Mouse (Mus musculus) stomach, postnatal 0 days (tissue): ENCODE measurements at regions not wholly inside any gene's neighbourhood (a gene's known extent, or its start where the extent isn't known, plus 50 kb on each side); places are given as distances from the start of the nearest gene placed in this dataset.
A peak's percentile ranks its signal among the peaks of the same experiment; 100 is the strongest.

Source experiments
- ATAC-seq: fragments of 200-750 bp; cut with Nextera tagmentation; 2 replicates; pipeline ENCODE4 v1.8.0; 2017; ENCODE audit not compliant: low FRiP score, low TSS enrichment
- DNase-seq: peaks from one replicate; pipeline ENCODE4 v3.0.0-alpha.2; 2016; ENCODE audit warnings: low spot score
- H3K27ac ChIP-seq: fragments of 300-500 bp; sonication (generic); replicated peaks from 2 replicates; pipeline ENCODE4 v1.5.1; 2014; ENCODE audit warnings: mild to moderate bottlenecking, control low read depth
- H3K27me3 ChIP-seq: fragments of 300-500 bp; sonication (generic); 2 replicates; pipeline ENCODE4 v1.6.1; 2014; ENCODE audit warnings: low read length; ENCODE audit not compliant: control insufficient read depth, insufficient read depth
- H3K36me3 ChIP-seq: fragments of 300-500 bp; sonication (generic); 2 replicates; pipeline ENCODE4 v1.6.1; 2014; ENCODE audit warnings: low read length, mixed read lengths; ENCODE audit not compliant: control insufficient read depth, insufficient read depth
- H3K4me1 ChIP-seq: fragments of 300-500 bp; sonication (generic); replicated peaks from 2 replicates; pipeline ENCODE4 v1.6.1; 2014; ENCODE audit warnings: antibody characterized with exemption; ENCODE audit not compliant: control insufficient read depth, insufficient read depth
- H3K4me2 ChIP-seq: fragments of 300-500 bp; sonication (generic); replicated peaks from 2 replicates; pipeline ENCODE4 v1.6.1; 2014; ENCODE audit warnings: low read depth, mild to moderate bottlenecking, control low read depth, moderate library complexity
- H3K4me3 ChIP-seq: fragments of 300-500 bp; sonication (generic); 2 replicates; pipeline ENCODE4 v1.5.1; 2014; ENCODE audit warnings: low read depth, low read length, control low read depth
- H3K9ac ChIP-seq: fragments of 300-500 bp; sonication (generic); 2 replicates; pipeline ENCODE4 v1.6.1; 2014; ENCODE audit warnings: mild to moderate bottlenecking, low read length, control low read depth, mixed read lengths
- H3K9me3 ChIP-seq: fragments of 300-500 bp; sonication (generic); 2 replicates; pipeline ENCODE4 v1.6.1; 2016; ENCODE audit warnings: low read length; ENCODE audit not compliant: control insufficient read depth
- CTCF ChIP-seq: IDR thresholded peaks from 2 replicates; pipeline ENCODE4 v1.5.1; 2016; ENCODE audit warnings: antibody characterized with exemption, low read depth, mild to moderate bottlenecking, moderate library complexity
- EP300 ChIP-seq: optimal IDR thresholded peaks from 2 replicates; pipeline ENCODE3; 2016; ENCODE audit warnings: antibody characterized with exemption
- WGBS: fragments of 180-500 bp; shearing (Covaris S2); extraction: QIAGEN DNeasy Blood & Tissue Kit; methylation state at CpG from one replicate; pipeline ENCODE4 v1.1.7; 2014; 5-methylcytosine and 5-hydroxymethylcytosine counted together

GRCm38 (mm10) chr12:12840661-12841384, 100.9 kb downstream of the Mycn start:
- Histone ChIP-seq H3K9me3 (no peaks in the 10 kb centered on the region), H3K36me3 (no peaks in the 10 kb centered on the region), H3K4me2 (peak overlapping the region; percentile 45; the same call in 1 of the 2 replicates), H3K27me3 (no peaks in the 10 kb centered on the region), H3K4me3 (peak overlapping the region; percentile 18; the same call in 1 of the 2 replicates), H3K9ac (no peak overlapping the region), H3K4me1 (no peaks in the 10 kb centered on the region), H3K27ac (no peak overlapping the region)
- 28% methylated on average over 17 of the region's 17 CpGs for WGBS
- TF ChIP-seq CTCF, result no peak
- TF ChIP-seq EP300, result no peak
- ATAC-seq (no peak), DNase-seq (peak; percentile 33)

DNA sequence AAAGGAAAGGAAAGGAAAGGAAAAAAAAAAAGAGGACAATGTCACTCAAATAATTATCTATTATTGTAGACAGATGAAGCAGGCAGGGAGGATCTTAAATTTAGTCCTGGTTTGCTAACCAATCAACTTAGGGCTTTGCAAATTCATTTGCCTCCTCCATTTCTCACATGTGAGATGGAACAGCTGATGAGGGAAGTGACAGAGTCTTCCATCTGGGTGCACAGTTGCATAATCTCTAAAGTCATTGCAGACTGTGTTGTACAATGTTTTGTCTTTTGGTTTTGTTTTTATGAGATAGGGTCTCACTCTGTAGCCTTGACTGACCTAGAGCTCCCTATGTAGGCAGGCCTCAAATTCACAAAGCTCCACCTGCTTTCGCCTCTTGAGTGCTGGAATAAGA, 103.9 kb downstream of the Mycn start:
- WGBS, result 100% methylated on average over 1 of the region's 1 CpGs
- H3K9me3 ChIP-seq, result no peaks in the 10 kb centered on the region
- H3K27me3 ChIP-seq, result no peaks in the 10 kb centered on the region
- no peak for TF ChIP-seq EP300
- no peak for TF ChIP-seq CTCF
- H3K4me2 ChIP-seq, result no peak overlapping the region
- no peaks in the 10 kb centered on the region for H3K4me1 ChIP-seq
- no peak overlapping the region for H3K9ac ChIP-seq
- H3K36me3 ChIP-seq, result no peaks in the 10 kb centered on the region
- no peak for DNase-seq
- H3K4me3 ChIP-seq, result no peak overlapping the region
- H3K27ac ChIP-seq, result no peak overlapping the region
- no peak for ATAC-seq

DNA sequence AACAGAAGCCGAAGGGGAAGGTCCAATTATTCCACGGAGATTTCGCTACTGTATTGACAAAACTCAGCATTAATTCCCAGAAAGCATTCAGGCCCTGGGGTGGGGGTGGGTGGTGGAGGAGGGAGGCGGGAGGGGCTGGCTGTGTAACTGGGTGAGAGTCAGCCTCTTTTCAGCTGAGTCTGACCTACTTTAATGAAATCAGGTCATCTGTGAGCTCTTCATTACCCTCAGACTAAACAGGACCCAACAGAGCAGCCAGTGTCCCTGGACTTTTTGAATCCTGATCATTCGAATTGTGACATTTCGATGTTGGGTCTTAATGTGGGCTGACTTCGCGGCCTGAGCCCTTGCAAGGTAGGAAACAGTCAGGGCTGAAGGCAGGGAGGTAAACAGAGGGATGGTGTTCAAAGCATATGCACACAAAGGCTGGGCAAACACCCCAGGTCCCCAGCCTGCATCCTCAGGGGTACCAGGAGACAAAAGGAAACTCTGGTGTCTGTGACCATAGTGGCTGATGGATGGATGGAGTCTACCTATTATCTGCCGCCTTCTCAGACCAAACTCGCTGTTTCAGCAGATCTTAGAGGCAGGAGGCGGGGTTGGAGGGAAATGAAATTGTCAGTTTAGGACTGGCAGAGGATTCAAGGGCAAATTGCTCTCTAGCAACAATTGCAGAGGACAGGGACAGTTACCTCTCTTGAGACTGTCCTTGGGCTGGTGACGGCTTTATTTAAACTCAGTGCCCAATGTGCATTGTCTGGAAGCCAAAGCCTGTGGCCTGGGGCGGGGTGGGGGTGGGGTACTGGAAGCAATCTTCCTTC, 113.7 kb downstream of the Mycn start:
- H3K4me3 ChIP-seq, result no peak overlapping the region
- no peaks in the 10 kb centered on the region for H3K36me3 ChIP-seq
- no peak overlapping the region; the same call in 1 of the 2 replicates for H3K4me2 ChIP-seq
- no peak overlapping the region for H3K9ac ChIP-seq
- no peaks in the 10 kb centered on the region for H3K4me1 ChIP-seq
- H3K27me3 ChIP-seq, result no peaks in the 10 kb centered on the region
- no peak for ATAC-seq
- DNase-seq, result no peak
- no peak overlapping the region for H3K27ac ChIP-seq
- H3K9me3 ChIP-seq, result no peaks in the 10 kb centered on the region
- 54% methylated on average over 13 of the region's 13 CpGs for whole genome bisulfite sequencing
- TF ChIP-seq CTCF, result no peak
- no peak for TF ChIP-seq EP300

DNA sequence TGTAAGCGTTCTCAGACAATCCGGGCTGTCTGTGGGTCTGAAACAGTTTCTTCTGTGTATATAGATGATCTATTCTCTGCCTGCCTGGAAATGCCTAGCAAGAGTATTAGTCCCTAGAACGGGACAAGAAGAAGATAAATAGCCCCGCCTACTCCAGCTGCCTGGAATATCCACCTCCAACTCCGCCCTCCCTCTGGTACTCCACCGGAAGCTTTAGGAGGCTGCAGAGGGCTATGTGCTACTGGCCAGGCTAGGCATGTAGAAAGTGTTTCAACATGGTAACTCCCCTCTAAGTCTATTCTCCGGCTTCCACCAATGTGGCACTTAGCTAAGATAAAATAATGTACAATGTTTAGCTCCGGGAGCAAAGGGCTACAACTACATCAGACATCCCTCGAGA, 114.3 kb downstream of the Mycn start:
- no peak overlapping the region; the same call in 1 of the 2 replicates for H3K4me2 ChIP-seq
- no peak overlapping the region for H3K9ac ChIP-seq
- H3K4me1 ChIP-seq, result no peaks in the 10 kb centered on the region
- H3K27me3 ChIP-seq, result no peaks in the 10 kb centered on the region
- ATAC-seq (0 out of 2 replicates have a peak, but pooled peaks have one; percentile 51), DNase-seq (peak; percentile 23)
- no peak for TF ChIP-seq EP300
- TF ChIP-seq CTCF, result no peak
- no peaks in the 10 kb centered on the region for H3K36me3 ChIP-seq
- H3K4me3 ChIP-seq, result no peak overlapping the region
- H3K9me3 ChIP-seq, result no peaks in the 10 kb centered on the region
- H3K27ac ChIP-seq, result no peak overlapping the region
- WGBS, result 36% methylated on average over 9 of the region's 9 CpGs

- no peaks in the 10 kb centered on the region for H3K9me3 ChIP-seq
- ATAC-seq, result no peak
- H3K36me3 ChIP-seq, result no peaks in the 10 kb centered on the region
- no peak overlapping the region for H3K27ac ChIP-seq
- H3K4me3 ChIP-seq, result no peak overlapping the region
- no peak for DNase-seq
- 74% methylated on average over 3 of the region's 3 CpGs for WGBS
- no peaks in the 10 kb centered on the region for H3K27me3 ChIP-seq
- TF ChIP-seq CTCF (no peak), EP300 (no peak)
- H3K9ac ChIP-seq, result no peak overlapping the region
- H3K4me1 ChIP-seq, result no peaks in the 10 kb centered on the region
- H3K4me2 ChIP-seq, result no peak overlapping the region
Measured at GRCm38 (mm10) chr12:12826431-12826830, 115.3 kb downstream of the Mycn start.

DNA sequence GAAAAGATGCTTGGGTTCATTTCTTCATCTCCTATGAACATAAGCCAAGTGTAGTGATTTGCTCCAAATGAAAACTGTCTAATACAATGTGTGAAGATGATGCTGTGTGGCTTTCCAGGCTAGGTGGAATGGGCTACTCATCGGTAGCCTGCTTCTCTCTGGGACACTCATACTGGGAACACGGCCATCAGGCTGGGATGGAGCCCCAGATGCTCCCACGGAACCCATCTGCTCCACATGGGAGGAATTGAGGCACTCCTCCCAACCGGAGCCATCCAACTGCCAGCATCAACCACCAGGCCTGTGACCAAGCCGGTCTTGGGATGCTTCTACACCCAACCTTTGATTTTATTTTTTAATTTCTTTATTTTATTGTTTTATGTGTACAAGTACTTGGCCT, 115.9 kb downstream of the Mycn start:
- H3K36me3 ChIP-seq, result no peaks in the 10 kb centered on the region
- no peak overlapping the region for H3K9ac ChIP-seq
- DNase-seq (no peak), ATAC-seq (no peak)
- no peak overlapping the region for H3K27ac ChIP-seq
- WGBS, result 91% methylated on average over 5 of the region's 5 CpGs
- no peak for TF ChIP-seq EP300
- no peak for TF ChIP-seq CTCF
- no peak overlapping the region for H3K4me3 ChIP-seq
- no peak overlapping the region for H3K4me2 ChIP-seq
- H3K4me1 ChIP-seq, result no peaks in the 10 kb centered on the region
- H3K9me3 ChIP-seq, result no peaks in the 10 kb centered on the region
- no peaks in the 10 kb centered on the region for H3K27me3 ChIP-seq
